Mouse (Mus musculus): Measurements from ENCODE around the gene Camk2n1.

The Camk2n1 gene

DNA sequence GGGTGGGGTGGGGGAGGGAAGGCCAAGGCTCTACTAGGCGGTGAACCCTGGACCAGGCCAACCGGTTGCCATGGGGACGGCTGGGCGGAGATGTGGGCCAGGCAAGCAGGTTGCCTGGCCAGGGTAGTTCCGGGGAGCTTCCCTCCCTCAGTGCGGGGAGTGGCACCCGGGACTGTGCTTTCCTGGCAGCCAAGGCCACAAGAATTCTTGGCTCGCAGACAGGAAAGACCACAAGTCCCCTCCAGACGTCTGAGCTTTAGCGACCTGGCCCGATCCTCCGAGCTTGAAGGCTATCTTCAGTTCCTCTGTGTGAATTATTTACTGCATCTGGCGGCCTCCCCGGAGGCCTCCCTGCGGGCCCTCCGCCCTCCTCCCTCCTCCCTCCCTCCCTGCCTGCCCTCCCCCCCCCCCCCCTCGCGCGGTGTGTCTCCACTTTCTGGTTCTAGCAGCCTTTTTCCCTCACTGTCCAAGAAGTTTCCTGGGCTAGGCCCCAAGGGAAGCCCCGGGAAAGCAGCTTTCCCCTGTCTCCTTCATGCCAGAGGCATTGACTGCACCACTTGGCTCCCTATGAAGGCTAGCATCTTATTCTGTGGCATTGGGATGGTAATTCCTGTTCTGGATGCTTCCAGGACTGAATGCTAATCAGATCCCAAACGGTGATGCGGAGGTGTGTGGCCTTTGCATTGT, 10.7 kb downstream of the Camk2n1 start:
- DNase-seq (ENCODE audit: low read depth, low spot score), result peak; percentile 85

DNA sequence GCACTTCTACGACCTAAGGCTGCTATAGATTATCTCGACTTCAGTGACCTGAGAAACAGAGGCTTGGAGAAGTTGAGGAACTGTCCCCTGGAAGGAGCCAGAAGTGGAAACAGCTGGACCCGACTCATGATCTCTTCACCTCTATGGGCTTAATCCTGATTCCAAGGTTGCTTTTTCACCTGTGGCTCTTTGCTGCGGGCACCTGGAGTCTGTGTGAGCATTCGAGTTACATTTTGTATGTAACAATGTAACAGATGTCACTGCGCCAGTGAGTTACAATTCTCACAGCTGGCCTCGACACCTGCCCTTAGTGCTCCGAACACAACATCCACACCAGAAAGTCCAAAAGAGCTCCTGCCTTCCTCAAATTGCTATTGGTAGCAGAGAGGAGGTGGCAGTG, 11.3 kb downstream of the Camk2n1 start:
- no peak for DNase-seq (ENCODE audit: low read depth, low spot score)

DNA sequence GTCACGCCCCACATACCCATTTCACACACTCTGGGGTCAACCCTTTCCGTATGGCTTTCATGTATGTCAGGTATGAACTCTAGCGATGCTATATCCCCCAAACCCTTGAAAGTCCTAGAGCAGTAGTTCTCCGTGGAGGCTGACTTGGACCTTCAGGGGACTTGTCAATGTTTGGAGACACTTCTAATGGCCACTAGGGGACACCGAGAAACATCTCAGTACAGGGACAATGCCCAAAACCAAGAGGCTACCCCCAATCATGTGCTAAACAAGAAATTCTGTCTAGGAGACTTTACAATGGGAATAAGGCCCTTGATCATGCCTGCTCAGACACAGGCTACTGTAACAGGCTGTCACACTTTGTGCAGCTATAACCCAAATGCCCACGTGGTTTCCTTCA, 12.6 kb downstream of the Camk2n1 start:
- DNase-seq (ENCODE audit: low read depth, low spot score), result no peak

DNA sequence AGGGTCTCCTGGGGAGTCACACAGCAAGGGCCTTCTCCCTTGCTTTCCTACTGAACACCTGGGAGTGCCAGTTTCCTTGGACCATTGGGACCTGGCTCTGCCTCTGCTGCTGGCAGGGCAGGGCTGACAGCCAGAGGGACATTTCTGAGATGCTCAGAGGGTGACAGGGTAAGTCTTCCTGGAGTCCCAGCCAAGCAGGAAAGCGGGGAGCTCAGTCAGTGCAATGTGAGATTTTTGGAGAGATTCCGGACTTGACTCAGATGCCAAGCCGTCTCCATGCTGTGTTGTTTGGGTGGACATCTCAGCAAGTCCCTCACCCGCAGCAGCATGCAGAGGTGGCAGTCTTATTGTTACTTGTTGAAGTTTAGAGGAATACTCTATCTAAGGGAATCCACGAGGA, 13.3 kb downstream of the Camk2n1 start:
- no peak for DNase-seq (ENCODE audit: low read depth, low spot score)

DNA sequence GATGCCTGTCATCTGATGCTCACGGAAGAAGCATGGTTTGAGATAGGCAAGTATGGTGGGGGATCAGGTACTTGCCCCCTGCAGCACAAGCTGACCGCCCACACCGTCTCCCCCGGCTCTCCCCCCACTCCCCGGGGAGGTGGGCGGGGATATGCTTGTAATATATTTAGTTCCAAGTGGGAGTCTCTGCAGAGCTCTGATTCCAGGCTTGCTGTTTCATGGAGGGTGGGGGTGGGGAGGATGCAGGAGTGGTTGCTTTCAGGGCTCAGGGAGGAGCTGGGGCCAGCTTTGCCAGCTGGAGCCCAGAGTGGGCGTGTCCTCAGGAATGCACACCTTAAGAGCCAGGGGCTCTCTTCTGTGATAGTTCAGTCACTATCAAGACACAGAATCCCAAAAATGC, 15.0 kb downstream of the Camk2n1 start:
- DNase-seq (ENCODE audit: low read depth, low spot score), result peak; percentile 56

DNA sequence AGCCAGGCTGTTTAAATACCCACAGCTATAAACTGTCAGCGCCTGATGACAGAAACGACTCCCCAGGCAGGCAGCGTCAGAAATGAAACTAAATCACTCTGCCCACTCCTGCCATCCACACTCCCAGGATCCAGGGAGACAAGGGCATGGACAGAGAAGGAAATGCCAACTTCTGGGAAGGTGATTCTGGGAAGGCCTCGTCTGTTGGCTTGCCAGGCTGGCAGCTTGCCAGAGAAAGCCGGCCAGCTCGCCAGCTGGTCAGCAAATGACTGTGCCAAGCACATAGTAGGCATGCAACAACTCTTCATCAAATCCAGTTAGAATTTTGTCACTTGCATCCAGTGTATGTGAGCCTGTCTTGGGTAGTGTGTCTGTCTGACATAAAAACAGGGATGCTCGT, 17.1 kb downstream of the Camk2n1 start:
- DNase-seq (ENCODE audit: low read depth, low spot score), result no peak

GRCm38 (mm10) chr4:138479595-138479994, 25.5 kb downstream of the Camk2n1 start:
- DNase-seq (ENCODE audit: low read depth, low spot score), result no peak

DNA sequence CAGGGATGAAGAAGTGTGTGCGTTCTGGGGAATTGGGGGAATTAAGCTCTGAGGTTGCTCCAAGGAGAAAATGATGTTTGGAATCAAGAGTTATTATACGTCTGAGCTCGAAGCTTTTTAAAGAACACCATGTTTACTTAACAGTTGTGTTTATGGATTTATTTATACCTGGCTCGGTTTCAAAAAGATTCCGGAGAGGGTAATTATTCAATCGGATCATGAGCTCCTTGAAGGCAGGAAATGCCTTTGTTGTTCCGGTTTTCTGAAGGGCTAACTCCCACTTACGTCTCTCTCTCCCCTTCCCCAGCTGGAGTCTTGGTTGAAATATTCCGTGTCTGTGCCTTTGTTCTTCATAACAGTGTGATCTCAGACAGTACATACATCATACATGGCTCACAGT, 26.8 kb downstream of the Camk2n1 start:
- no peak for DNase-seq (ENCODE audit: low read depth, low spot score)

GRCm38 (mm10) chr4:138482721-138483120, 28.6 kb downstream of the Camk2n1 start:
- DNase-seq (ENCODE audit: low read depth, low spot score), result no peak

GRCm38 (mm10) chr4:138488241-138488640, 34.1 kb downstream of the Camk2n1 start:
- no peak for DNase-seq (ENCODE audit: low read depth, low spot score)

- DNase-seq (ENCODE audit: low read depth, low spot score), result no peak
Observed at GRCm38 (mm10) chr4:138491088-138491487, 37.0 kb downstream of the Camk2n1 start.

- DNase-seq (ENCODE audit: low read depth, low spot score), result no peak
Observed at GRCm38 (mm10) chr4:138493161-138494001, 39.3 kb downstream of the Camk2n1 start.

GRCm38 (mm10) chr4:138494905-138495304, 40.8 kb downstream of the Camk2n1 start:
- no peak for DNase-seq (ENCODE audit: low read depth, low spot score)

DNA sequence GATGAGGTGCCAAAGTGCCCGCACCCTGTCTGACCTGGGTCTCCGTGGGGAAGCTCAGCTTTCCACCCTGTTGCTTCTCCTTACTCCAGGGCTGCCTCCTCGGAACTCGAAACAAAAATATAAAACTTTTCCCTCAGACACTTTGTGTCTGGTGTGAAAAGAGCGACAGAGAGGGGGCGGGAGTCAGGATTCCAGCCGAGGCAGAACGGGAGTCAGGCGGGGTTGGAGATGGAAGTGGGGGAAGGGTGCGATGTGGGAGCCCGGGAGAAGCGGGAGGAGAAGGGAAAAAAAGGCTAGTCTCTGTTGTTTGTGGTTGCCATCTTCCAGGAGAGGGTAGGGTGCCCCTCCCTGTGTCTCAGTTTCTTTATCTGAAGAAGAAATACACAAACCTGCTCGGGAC, 41.7 kb downstream of the Camk2n1 start:
- no peak for DNase-seq (ENCODE audit: low read depth, low spot score)

- peak; percentile 88 for DNase-seq (ENCODE audit: low read depth, low spot score)
Observed at GRCm38 (mm10) chr4:138496746-138497520, 42.8 kb downstream of the Camk2n1 start.

DNA sequence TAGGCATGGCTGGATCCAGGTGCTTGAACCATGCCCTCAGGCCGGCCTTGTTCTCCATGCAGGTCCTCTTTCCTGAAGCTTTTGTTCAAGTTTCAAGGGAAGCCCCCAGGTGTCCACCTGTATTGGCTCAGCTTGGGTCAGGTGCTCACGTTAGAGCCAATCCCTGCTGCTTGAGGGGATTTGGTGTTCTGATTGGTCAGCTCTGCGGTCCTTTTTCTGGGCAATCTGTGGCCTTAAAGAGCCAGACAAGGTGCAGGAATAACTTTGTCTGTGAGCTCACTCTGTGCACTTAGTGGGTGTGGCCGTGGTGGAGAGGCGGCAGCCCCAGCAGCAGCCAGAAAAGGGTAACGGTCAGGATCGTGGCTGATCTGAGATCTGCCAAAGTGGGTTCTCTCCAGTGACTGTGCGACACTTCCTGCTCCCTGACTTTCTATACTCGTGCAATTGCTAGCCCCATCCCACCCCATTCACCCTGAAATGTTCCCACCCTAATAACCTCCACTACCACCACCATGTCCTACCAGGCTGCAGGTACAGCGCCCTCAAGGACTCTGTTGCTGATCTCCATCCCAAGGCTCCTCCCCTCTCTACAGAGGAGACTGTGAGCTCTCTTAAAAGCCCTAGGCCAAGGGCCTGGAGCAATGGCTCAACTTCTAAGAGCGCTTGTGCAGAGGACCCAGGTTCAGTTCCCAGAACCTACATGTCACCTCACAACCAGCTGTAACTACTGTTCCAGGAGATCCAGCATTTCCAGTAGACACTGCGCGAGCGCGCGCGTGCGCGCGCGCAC, 45.9 kb downstream of the Camk2n1 start:
- peak; percentile 94 for DNase-seq (ENCODE audit: low read depth, low spot score)

- DNase-seq (ENCODE audit: low read depth, low spot score), result no peak
Observed at GRCm38 (mm10) chr4:138501048-138501447, 46.9 kb downstream of the Camk2n1 start.

- DNase-seq (ENCODE audit: low read depth, low spot score), result peak; percentile 39
Observed at GRCm38 (mm10) chr4:138504632-138505101, 50.6 kb downstream of the Camk2n1 start.

DNA sequence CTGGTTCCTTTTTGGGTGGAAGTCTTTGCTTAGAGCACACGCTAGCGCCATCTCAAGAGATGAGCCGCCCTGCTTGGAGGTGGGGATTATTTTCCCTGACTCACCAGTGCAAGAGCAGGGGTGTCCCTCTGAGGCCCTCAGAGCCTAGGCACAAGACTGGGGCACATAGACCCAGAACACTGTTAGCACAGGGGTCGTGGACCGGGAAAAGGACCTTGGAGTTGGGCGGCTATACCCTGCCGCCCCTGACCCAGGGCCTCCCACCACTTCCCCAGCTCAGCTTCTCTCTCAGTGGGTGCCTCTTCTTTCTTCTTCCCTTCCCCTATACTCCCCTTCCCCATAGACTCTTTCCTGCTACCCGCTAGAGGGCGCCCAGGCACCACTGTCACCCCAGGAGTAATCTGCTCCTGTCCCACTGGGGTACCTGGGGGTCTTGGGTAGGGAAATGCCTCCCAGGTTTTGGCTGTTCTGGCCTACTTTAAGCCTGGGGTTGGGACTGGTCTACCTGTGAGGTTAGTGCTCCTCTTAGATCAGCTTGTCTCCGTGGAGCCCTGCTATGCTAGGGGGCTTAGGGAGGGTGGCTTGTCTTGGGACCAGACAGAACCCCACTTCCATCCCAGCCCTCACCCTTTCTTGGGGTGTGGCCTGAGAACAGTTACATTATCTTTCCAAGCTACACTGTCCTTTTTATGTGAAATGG, 51.2 kb downstream of the Camk2n1 start:
- peak; percentile 62 for DNase-seq (ENCODE audit: low read depth, low spot score)

- no peak for DNase-seq (ENCODE audit: low read depth, low spot score)
Observed at GRCm38 (mm10) chr4:138507903-138508302, 53.8 kb downstream of the Camk2n1 start.

Measured in R1 (cell line).